Mouse (Mus musculus) liver, embryonic 13.5 days (tissue): ENCODE results near the gene Kif24. TPM values are rescaled to one million over a fixed set of nuclear protein-coding genes. Genes with fewer than 3 reads are reported as not detected.

ENCODE experiments used
- ATAC-seq: fragments of 200-750 bp; cut with Nextera tagmentation; 2 replicates; pipeline ENCODE4 v1.8.0; 2017; ENCODE audit warnings: low read depth, mild to moderate bottlenecking, moderate number of reproducible peaks, moderate library complexity
- DNase-seq: peaks from one replicate; pipeline ENCODE4 v3.0.0; 2022
- H3K27ac ChIP-seq: fragments of 300-500 bp; sonication (generic); 2 replicates; pipeline ENCODE4 v1.5.1; 2015; ENCODE audit warnings: moderate library complexity, mild to moderate bottlenecking, inconsistent platforms
- H3K27me3 ChIP-seq: fragments of 300-500 bp; sonication (generic); 2 replicates; pipeline ENCODE4 v1.6.1; 2015; ENCODE audit warnings: mild to moderate bottlenecking, inconsistent platforms
- H3K36me3 ChIP-seq: fragments of 300-500 bp; sonication (generic); 2 replicates; pipeline ENCODE4 v1.6.1; 2015; ENCODE audit warnings: mild to moderate bottlenecking, inconsistent platforms
- H3K4me1 ChIP-seq: fragments of 300-500 bp; sonication (generic); replicated peaks from 2 replicates; pipeline ENCODE4 v1.6.1; 2015; ENCODE audit warnings: inconsistent platforms
- H3K4me2 ChIP-seq: fragments of 300-500 bp; sonication (generic); 2 replicates; pipeline ENCODE4 v1.6.1; 2015; ENCODE audit warnings: inconsistent platforms, mild to moderate bottlenecking, moderate library complexity
- H3K4me3 ChIP-seq: fragments of 300-500 bp; sonication (generic); replicated peaks from 2 replicates; pipeline ENCODE4 v1.5.1; 2015; ENCODE audit warnings: mild to moderate bottlenecking, inconsistent platforms
- H3K9ac ChIP-seq: fragments of 300-500 bp; sonication (generic); 2 replicates; pipeline ENCODE4 v1.6.1; 2015; ENCODE audit warnings: mild to moderate bottlenecking, inconsistent platforms
- H3K9me3 ChIP-seq: fragments of 300-500 bp; sonication (generic); replicated peaks from 2 replicates; pipeline ENCODE4 v1.6.1; 2016; ENCODE audit warnings: inconsistent platforms
- WGBS: fragments of 180-500 bp; shearing (Covaris S2); methylation state at CpG from one replicate; pipeline ENCODE4 v1.1.7; 2015; ENCODE audit not compliant: insufficient replicate concordance; 5-methylcytosine and 5-hydroxymethylcytosine counted together
- polyA plus RNA-seq: library from polyadenylated mRNA; unstranded; fragments of >200 nt; fragmentation: Nextera tagmentation; extraction: Ambion mirVana; gene quantifications from 2 replicates; pipeline ENCODE4 v1.2.1, GENCODE M21; 2015

Kif24 gene
- polyA plus RNA-seq, 1 experiment from 2014 or later: 5.7 TPM

DNA sequence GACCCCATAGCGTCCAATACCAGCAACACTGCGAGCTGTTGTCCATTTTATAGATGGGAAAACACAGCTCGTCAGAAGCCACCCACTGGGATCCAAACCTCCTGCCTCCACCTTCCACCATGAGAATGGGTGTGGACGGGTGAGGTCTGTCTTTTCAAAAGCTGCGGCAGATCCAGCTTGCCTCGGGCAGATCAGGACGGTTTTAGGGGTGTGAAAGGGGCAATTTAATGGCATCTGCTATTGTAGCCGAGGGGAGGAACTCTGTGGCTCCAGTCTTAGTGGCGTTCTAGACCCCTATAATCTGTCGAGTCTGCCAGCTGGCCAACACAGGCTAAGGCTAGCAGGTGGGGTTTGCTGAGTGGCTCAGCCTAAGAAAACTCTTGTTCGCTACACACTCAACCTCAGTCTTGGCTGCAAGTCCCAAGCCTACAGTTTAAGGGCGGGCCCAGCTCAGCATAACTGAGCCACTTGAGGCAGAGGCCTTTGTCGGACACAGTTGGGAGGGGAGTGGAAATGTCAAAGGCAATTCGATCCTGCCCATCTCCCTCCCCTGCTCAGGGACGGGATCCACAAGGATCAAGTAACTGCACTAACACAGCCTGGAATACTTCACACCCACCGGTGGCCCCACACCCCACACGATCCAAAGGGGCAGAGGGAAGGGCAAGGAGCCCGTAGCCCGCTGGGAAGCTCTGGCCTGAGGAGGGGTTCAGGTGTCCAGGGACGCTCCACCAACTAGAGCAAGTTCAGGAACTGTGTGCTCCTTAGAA, 37.7 kb upstream of the Kif24 start:
- WGBS: 16% methylated on average over 20 of the region's 20 CpGs
- Histone ChIP-seq H3K4me3 (peak overlapping the region; percentile 46), H3K9me3 (no peaks in the 10 kb centered on the region), H3K27ac (no peak overlapping the region), H3K27me3 (peaks cover 69% of the 10 kb centered on the region), H3K4me1 (peaks cover 46% of the 10 kb centered on the region), H3K36me3 (no peaks in the 10 kb centered on the region), H3K9ac (peak overlapping the region; percentile 39; the same call in 1 of the 2 replicates), H3K4me2 (peak overlapping the region; percentile 71)
- DNase-seq (no peak), ATAC-seq (peak; percentile 11)

- DNase-seq (no peak), ATAC-seq (no peak)
- Histone ChIP-seq H3K9ac (no peak overlapping the region), H3K27ac (no peak overlapping the region), H3K27me3 (peaks cover 71% of the 10 kb centered on the region), H3K9me3 (no peaks in the 10 kb centered on the region), H3K36me3 (no peaks in the 10 kb centered on the region), H3K4me2 (no peak overlapping the region), H3K4me1 (peaks cover 33% of the 10 kb centered on the region), H3K4me3 (no peak overlapping the region)
- WGBS: 59% methylated on average over 4 of the region's 4 CpGs
Observed at GRCm38 (mm10) chr4:41500787-41501186, 36.1 kb upstream of the Kif24 start.

GRCm38 (mm10) chr4:41499619-41500018, 34.9 kb upstream of the Kif24 start:
- 45% methylated on average over 8 of the region's 8 CpGs for WGBS
- DNase-seq: no peak
- Histone ChIP-seq H3K9me3 (no peaks in the 10 kb centered on the region), H3K4me2 (no peak overlapping the region), H3K27ac (no peak overlapping the region), H3K4me1 (peaks cover 35% of the 10 kb centered on the region), H3K27me3 (peaks cover 79% of the 10 kb centered on the region), H3K36me3 (no peaks in the 10 kb centered on the region), H3K9ac (no peak overlapping the region), H3K4me3 (no peak overlapping the region)
- no peak for ATAC-seq

DNA sequence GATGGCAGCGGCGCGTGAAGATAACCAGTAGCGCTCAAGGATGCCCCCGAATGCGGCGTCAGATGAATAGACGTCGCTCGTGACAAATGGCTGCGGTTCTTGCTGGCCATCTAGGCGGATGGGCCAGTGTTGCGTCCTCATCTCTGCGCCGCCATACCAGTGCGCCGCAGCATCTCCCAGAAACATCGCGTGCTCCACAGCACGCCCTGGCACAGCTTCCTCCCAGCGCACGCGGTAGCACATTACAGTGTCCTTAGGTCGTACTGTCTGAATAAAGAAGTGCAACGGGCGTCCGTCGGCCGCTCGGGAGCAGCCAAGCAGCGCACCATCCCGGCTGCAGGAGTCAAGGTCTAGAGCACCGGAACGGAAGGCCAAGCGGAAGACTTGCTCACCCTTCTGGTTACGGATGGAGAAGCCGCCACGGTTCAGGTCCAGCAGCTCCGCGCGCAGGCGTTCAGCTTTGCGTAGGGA, 34.3 kb upstream of the Kif24 start:
- H3K9ac ChIP-seq: no peak overlapping the region
- H3K4me1 ChIP-seq: peaks cover 42% of the 10 kb centered on the region
- peaks cover 81% of the 10 kb centered on the region for H3K27me3 ChIP-seq
- no peaks in the 10 kb centered on the region for H3K9me3 ChIP-seq
- H3K4me2 ChIP-seq: peak overlapping the region; percentile 47
- H3K36me3 ChIP-seq: no peaks in the 10 kb centered on the region
- DNase-seq: no peak
- 5% methylated on average over 43 of the region's 43 CpGs for WGBS
- H3K27ac ChIP-seq: no peak overlapping the region
- ATAC-seq: no peak
- H3K4me3 ChIP-seq: 0 out of 2 replicates have a peak overlapping the region, but pooled peaks have one; percentile 14

DNA sequence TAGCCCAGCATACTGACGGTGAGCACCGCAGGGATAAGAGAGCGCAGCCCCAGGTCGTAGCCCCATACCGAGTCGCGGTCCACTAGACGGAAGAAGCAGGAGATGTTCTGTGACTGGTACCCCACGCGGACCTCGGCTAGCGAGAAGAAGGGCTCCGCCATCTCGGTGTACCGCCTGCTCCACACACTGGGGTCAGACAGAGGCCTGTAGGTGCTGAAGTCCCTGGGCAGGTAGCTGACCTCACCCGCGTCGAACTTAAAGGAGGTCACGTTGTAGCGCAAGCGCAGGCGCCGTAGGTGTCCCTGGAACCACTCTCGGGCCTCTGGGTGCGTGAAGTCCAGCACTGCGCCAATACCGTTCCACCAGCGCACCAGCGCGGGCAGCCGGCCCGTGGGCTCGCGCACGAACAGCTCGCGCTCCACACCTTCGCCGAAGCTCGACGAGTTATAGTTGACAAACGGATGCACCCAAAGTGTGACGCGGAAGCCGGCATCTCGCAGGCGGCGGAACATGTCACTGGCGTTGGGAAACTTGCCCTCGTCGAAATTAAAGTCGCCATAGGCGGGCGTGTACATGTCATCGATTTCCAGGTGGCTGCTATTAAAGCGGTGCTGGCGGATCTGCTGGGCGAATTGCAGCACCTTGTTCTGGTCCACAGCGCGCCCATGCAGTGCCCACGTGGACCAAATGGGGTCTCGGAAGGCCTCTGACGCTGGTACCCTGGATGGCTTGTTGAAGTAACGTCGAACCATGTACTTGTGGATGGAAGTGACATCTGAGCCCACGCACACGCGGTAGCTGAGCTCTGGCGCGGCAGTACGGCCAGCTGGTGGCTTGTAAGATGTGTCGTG, 33.5 kb upstream of the Kif24 start:
- ATAC-seq (no peak), DNase-seq (no peak)
- 6% methylated on average over 72 of the region's 72 CpGs for WGBS
- Histone ChIP-seq H3K4me3 (peak overlapping the region; percentile 25), H3K27me3 (peaks cover 81% of the 10 kb centered on the region), H3K9me3 (no peaks in the 10 kb centered on the region), H3K27ac (no peak overlapping the region), H3K9ac (no peak overlapping the region), H3K36me3 (no peaks in the 10 kb centered on the region), H3K4me1 (peaks cover 40% of the 10 kb centered on the region), H3K4me2 (peak overlapping the region; percentile 47)

- Histone ChIP-seq H3K4me3 (peak overlapping the region; percentile 25), H3K4me2 (peak overlapping the region; percentile 47), H3K4me1 (peaks cover 36% of the 10 kb centered on the region), H3K9me3 (no peaks in the 10 kb centered on the region), H3K36me3 (no peaks in the 10 kb centered on the region), H3K27ac (no peak overlapping the region), H3K27me3 (peaks cover 80% of the 10 kb centered on the region), H3K9ac (no peak overlapping the region)
- DNase-seq (no peak), ATAC-seq (no peak)
- WGBS: 1% methylated on average over 34 of the region's 34 CpGs
Observed at GRCm38 (mm10) chr4:41497579-41497978, 32.9 kb upstream of the Kif24 start.

- WGBS: 45% methylated on average over 5 of the region's 5 CpGs
Observed at GRCm38 (mm10) chr4:41497046-41497445, 32.4 kb upstream of the Kif24 start.

GRCm38 (mm10) chr4:41495850-41496249, 31.2 kb upstream of the Kif24 start:
- Histone ChIP-seq H3K9me3 (no peaks in the 10 kb centered on the region), H3K27ac (no peak overlapping the region), H3K4me3 (no peak overlapping the region), H3K4me2 (no peak overlapping the region), H3K27me3 (peaks cover 62% of the 10 kb centered on the region), H3K4me1 (peaks cover 30% of the 10 kb centered on the region), H3K36me3 (no peaks in the 10 kb centered on the region), H3K9ac (no peak overlapping the region)
- ATAC-seq (no peak), DNase-seq (no peak)
- WGBS: 78% methylated on average over 11 of the region's 11 CpGs

More at GRCm38 (mm10) chr4:41497046-41497445, 32.4 kb upstream of the Kif24 start:
- Histone ChIP-seq H3K4me1 (peaks cover 31% of the 10 kb centered on the region), H3K9me3 (no peaks in the 10 kb centered on the region), H3K27me3 (peaks cover 74% of the 10 kb centered on the region), H3K9ac (no peak overlapping the region), H3K4me3 (no peak overlapping the region), H3K36me3 (no peaks in the 10 kb centered on the region), H3K4me2 (no peak overlapping the region), H3K27ac (no peak overlapping the region)
- ATAC-seq (no peak), DNase-seq (no peak)

GRCm38 (mm10) chr4:41495076-41495475, 30.4 kb upstream of the Kif24 start:
- ATAC-seq (no peak), DNase-seq (no peak)
- Histone ChIP-seq H3K4me2 (no peak overlapping the region), H3K9me3 (no peaks in the 10 kb centered on the region), H3K4me3 (no peak overlapping the region), H3K36me3 (no peaks in the 10 kb centered on the region), H3K4me1 (peaks cover 30% of the 10 kb centered on the region), H3K27me3 (peaks cover 55% of the 10 kb centered on the region), H3K9ac (no peak overlapping the region), H3K27ac (no peak overlapping the region)
- 53% methylated on average over 4 of the region's 4 CpGs for whole genome bisulfite sequencing

DNA sequence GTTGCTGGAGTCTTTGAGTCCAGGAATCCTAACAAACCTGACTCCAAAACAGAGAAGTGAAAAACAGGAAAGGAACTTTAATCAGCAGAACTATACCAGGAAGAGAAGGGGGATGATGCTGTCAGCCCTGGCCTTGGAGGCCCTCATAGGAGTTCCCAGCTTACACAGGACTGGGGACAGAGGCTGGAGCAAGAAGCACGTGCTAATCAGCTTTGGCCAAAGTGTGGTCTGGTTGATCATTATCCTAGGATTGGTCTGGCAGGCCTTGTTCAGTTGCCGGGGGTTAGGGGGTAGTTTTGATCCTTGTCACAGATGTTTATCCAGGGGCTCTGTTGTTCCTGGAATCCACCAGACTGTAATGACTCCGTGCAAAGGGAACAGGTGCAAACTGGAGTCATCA, 29.7 kb upstream of the Kif24 start:
- Histone ChIP-seq H3K27me3 (peaks cover 48% of the 10 kb centered on the region), H3K9me3 (no peaks in the 10 kb centered on the region), H3K9ac (no peak overlapping the region), H3K4me3 (no peak overlapping the region), H3K4me1 (peaks cover 30% of the 10 kb centered on the region), H3K27ac (peak overlapping the region; percentile 34; the same call in 1 of the 2 replicates), H3K36me3 (no peaks in the 10 kb centered on the region), H3K4me2 (no peak overlapping the region)
- 23% methylated on average over 3 of the region's 3 CpGs for WGBS
- DNase-seq: no peak
- ATAC-seq: peak; percentile 50

DNA sequence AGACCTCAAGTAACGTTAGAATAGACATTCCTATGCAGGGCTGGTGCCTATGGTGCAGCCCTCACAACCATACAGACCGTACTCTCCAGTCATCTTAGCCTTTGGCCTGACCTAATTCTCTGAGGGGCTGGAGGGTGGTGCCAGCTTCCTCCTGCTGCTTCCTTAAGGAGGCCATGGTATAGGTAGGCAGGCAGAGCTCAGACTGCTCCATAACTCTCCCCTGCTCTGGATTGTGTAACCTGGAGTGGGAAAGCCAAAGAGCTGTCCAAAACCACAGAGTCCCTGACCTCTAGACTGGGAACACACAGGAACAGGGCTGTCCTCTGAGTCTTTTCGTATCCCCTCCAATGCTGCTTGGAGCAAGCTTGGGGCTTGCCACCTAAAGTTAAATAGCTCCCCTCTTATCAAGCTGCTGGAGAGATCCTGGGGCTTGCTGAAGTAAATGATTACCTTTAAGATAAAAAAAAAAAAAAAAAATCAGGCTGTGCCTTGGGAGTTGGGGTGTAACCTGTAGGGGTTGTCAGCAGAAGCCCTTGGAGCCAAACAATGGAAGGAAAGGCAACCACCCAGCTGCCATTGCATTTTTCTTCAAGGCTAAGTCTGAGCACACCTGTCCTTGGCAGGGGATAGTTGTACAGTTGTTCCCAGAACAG, 28.9 kb upstream of the Kif24 start:
- peaks cover 25% of the 10 kb centered on the region for H3K4me1 ChIP-seq
- WGBS: 62% methylated on average over 3 of the region's 3 CpGs
- H3K27me3 ChIP-seq: peaks cover 40% of the 10 kb centered on the region
- no peaks in the 10 kb centered on the region for H3K36me3 ChIP-seq
- no peak overlapping the region for H3K4me2 ChIP-seq
- H3K9me3 ChIP-seq: no peaks in the 10 kb centered on the region
- peak; percentile 52 for ATAC-seq
- peak overlapping the region; percentile 34; the same call in 1 of the 2 replicates for H3K27ac ChIP-seq
- H3K9ac ChIP-seq: no peak overlapping the region
- no peak for DNase-seq
- no peak overlapping the region for H3K4me3 ChIP-seq
